Comparison of ENCODE assay signal across 8 mouse cellular contexts in the genomic region with DNA sequence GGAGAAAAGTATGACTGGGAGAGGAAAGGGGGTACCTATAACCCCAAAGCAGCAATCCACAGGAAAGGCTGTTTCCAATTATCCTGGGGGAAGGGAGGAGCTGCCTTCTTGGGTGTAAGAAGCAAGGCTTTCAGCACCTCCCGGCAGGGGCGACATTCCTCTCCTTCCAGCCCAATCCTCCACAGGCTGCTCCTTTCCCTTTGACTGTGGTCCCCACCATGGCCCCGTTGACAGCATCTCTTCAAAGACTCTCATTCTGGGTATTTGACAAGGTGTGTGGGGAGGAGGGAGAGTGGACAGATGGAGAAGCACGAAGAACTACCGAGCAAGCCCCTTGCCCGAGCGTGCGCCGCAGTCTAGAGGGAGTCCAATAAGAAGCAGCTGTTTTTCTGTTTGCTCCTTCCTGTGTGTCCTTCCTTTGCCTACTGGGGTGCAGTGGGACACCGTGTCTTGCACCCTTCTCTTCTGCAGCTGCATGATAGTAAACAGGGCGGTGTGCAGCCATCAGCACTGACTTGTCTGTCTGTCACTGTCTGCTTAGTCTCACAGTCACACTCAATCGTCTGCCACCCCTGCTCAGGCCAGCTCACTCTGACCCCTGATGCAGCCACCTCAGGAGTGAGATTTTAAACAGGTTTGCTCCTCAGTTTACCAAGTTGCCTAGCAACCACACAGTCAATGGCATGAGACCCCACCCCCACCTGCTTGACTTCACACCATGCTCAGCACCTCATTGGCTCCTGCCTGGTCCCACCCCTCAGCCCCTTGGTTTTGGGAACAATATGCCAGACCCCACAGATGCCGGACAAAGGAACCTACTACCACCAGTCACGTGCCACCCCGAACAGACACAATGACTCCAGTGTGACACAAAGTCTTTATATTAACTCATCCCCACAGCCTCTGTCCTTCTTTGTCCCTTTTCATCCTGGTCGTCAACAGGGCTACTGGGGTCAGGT. TPM values are rescaled to one million over a fixed set of nuclear protein-coding genes. Genes with fewer than 3 reads are reported as not detected.
DNase-seq lines count a peak whose midpoint lies in the region; ATAC-seq and TF ChIP-seq lines count a peak whose summit lies in the region.

No protein-coding gene starts in this region.

- no peak for TF ChIP-seq POLR2A in olfactory bulb, adult 2 months (IDR thresholded peaks at IDR 0.05; ENCODE audit: insufficient read depth, low read depth, low read length)

- no peak for DNase-seq in liver
- DNase-seq in embryonic facial prominence, embryonic 14.5 days (ENCODE audit: low spot score), result peak; percentile 67
- DNase-seq in urinary bladder, postnatal 10 days (ENCODE audit: low spot score), result no peak
- DNase-seq in right cerebral cortex, postnatal 25 days, result no peak
- no peak for DNase-seq in right cerebral cortex, postnatal 4 days

- no peak for TF ChIP-seq CTCF in olfactory bulb, adult 2 months (IDR thresholded peaks at IDR 0.05; ENCODE audit: insufficient read depth, low read depth, low read length)

- peaks cover 56% of the 10 kb centered on the region for H3K36me3 ChIP-seq in liver, embryonic 12.5 days
- peaks cover 30% of the 10 kb centered on the region for H3K36me3 ChIP-seq in embryonic facial prominence, embryonic 14.5 days (ENCODE audit: control insufficient read depth, insufficient read depth, low read length)
- H3K36me3 ChIP-seq in intestine, embryonic 16.5 days (ENCODE audit: control insufficient read depth, insufficient read depth, low read length), result peaks cover 15% of the 10 kb centered on the region

- H3K4me1 ChIP-seq in liver, embryonic 12.5 days, result peaks cover 31% of the 10 kb centered on the region
- H3K4me1 ChIP-seq in embryonic facial prominence, embryonic 14.5 days (ENCODE audit: control insufficient read depth, insufficient read depth, low read length), result peaks cover 24% of the 10 kb centered on the region
- peaks cover 10% of the 10 kb centered on the region for H3K4me1 ChIP-seq in intestine, embryonic 16.5 days (ENCODE audit: control insufficient read depth, insufficient read depth, low read length)
- peaks cover 41% of the 10 kb centered on the region for H3K4me1 ChIP-seq in olfactory bulb, adult 2 months (ENCODE audit: control insufficient read depth, insufficient read depth, low read length)

- no peak overlapping the region for H3K27ac ChIP-seq in liver, embryonic 12.5 days
- peak overlapping the region; percentile 81 for H3K27ac ChIP-seq in embryonic facial prominence, embryonic 14.5 days (replicated peaks; ENCODE audit: low read depth, low read length)
- no peak overlapping the region for H3K27ac ChIP-seq in intestine, embryonic 16.5 days (ENCODE audit: low read length)
- peak overlapping the region; percentile 48; the same call in 1 of the 2 replicates for H3K27ac ChIP-seq in olfactory bulb, adult 2 months (ENCODE audit: insufficient read depth, low read depth, low read length)

- ATAC-seq in liver, embryonic 12.5 days, result no peak
- peak; percentile 16; the same call in 1 of the 2 replicates for ATAC-seq in embryonic facial prominence, embryonic 14.5 days (ENCODE audit: low read depth)
- ATAC-seq in intestine, embryonic 16.5 days, result no peak

- H3K4me3 ChIP-seq in liver, embryonic 12.5 days, result no peak overlapping the region
- peak overlapping the region; percentile 76 for H3K4me3 ChIP-seq in embryonic facial prominence, embryonic 14.5 days (ENCODE audit: low read depth, low read length)
- no peak overlapping the region for H3K4me3 ChIP-seq in intestine, embryonic 16.5 days (ENCODE audit: low read length)
- peak overlapping the region; percentile 56 for H3K4me3 ChIP-seq in olfactory bulb, adult 2 months (ENCODE audit: insufficient read depth, low read depth, low read length)

- H3K9me3 ChIP-seq in liver, embryonic 12.5 days (replicated peaks), result no peaks in the 10 kb centered on the region
- no peaks in the 10 kb centered on the region for H3K9me3 ChIP-seq in embryonic facial prominence, embryonic 14.5 days (ENCODE audit: control insufficient read depth, low read length)
- no peaks in the 10 kb centered on the region for H3K9me3 ChIP-seq in intestine, embryonic 16.5 days (ENCODE audit: control insufficient read depth, low read length)

- peaks cover 65% of the 10 kb centered on the region for H3K27me3 ChIP-seq in liver, embryonic 12.5 days (replicated peaks)
- H3K27me3 ChIP-seq in embryonic facial prominence, embryonic 14.5 days (replicated peaks; ENCODE audit: control insufficient read depth, insufficient read depth, low read length), result no peaks in the 10 kb centered on the region
- H3K27me3 ChIP-seq in intestine, embryonic 16.5 days (replicated peaks; ENCODE audit: control insufficient read depth, insufficient read depth, low read length), result no peaks in the 10 kb centered on the region

- no peak overlapping the region for H3K9ac ChIP-seq in liver, embryonic 12.5 days
- H3K9ac ChIP-seq in embryonic facial prominence, embryonic 14.5 days (ENCODE audit: low read depth, low read length), result peak overlapping the region; percentile 27
- peak overlapping the region; percentile 11; the same call in 1 of the 2 replicates for H3K9ac ChIP-seq in intestine, embryonic 16.5 days (ENCODE audit: low read depth, low read length)

- WGBS in liver, embryonic 12.5 days (ENCODE audit: insufficient replicate concordance), result 71% methylated on average over 16 of the region's 16 CpGs
- 16% methylated on average over 16 of the region's 16 CpGs for WGBS in embryonic facial prominence, embryonic 14.5 days
- 40% methylated on average over 16 of the region's 16 CpGs for WGBS in intestine, embryonic 16.5 days
- 32% methylated on average over 16 of the region's 16 CpGs for WGBS in olfactory bulb, adult 2 months

- peak overlapping the region; percentile 65; the same call in 1 of the 2 replicates for H3K4me2 ChIP-seq in liver, embryonic 12.5 days
- H3K4me2 ChIP-seq in embryonic facial prominence, embryonic 14.5 days (ENCODE audit: low read depth, low read length), result peak overlapping the region; percentile 95
- H3K4me2 ChIP-seq in intestine, embryonic 16.5 days (ENCODE audit: low read depth, low read length), result peak overlapping the region; percentile 86; the same call in 1 of the 2 replicates

RNA-seq across cellular contexts. Expression of gene Efnb3, which starts 1.2 kb away (rescaled TPM):
- polyA plus RNA-seq in liver, embryonic 12.5 days (2016; fragmentation: Nextera tagmentation; extraction: Ambion mirVana), result 1.7 and 2.3 TPM in 2 replicates
- 7.3 and 8.6 TPM in 2 replicates for polyA plus RNA-seq in embryonic facial prominence, embryonic 14.5 days (2014; fragmentation: Nextera tagmentation; extraction: Ambion mirVana)
- 6.3 and 6.8 TPM in 2 replicates for polyA plus RNA-seq in intestine, embryonic 16.5 days (2015; fragmentation: Nextera tagmentation; extraction: Ambion mirVana)
- not detected in 2 replicates for polyA plus RNA-seq in olfactory bulb, adult 2 months (2012; ENCODE audit: insufficient read depth, insufficient read length, low replicate concordance, missing spikeins)

RNA-seq across cellular contexts. Expression of gene Dnah2, which starts 12.3 kb away (rescaled TPM):
- polyA plus RNA-seq in liver, embryonic 12.5 days (2016; fragmentation: Nextera tagmentation; extraction: Ambion mirVana), result 0.06 and 0.17 TPM in 2 replicates
- 6.2 and 6.5 TPM in 2 replicates for polyA plus RNA-seq in embryonic facial prominence, embryonic 14.5 days (2014; fragmentation: Nextera tagmentation; extraction: Ambion mirVana)
- 0.93 and 1.0 TPM in 2 replicates for polyA plus RNA-seq in intestine, embryonic 16.5 days (2015; fragmentation: Nextera tagmentation; extraction: Ambion mirVana)
- polyA plus RNA-seq in olfactory bulb, adult 2 months (2012; ENCODE audit: insufficient read depth, insufficient read length, low replicate concordance, missing spikeins), result not detected in 2 replicates

RNA-seq across cellular contexts. Expression of gene Wrap53, which starts 18.9 kb away (rescaled TPM):
- polyA plus RNA-seq in liver, embryonic 12.5 days (2016; fragmentation: Nextera tagmentation; extraction: Ambion mirVana), result 24.3 and 27.1 TPM in 2 replicates
- 18.4 and 19.8 TPM in 2 replicates for polyA plus RNA-seq in embryonic facial prominence, embryonic 14.5 days (2014; fragmentation: Nextera tagmentation; extraction: Ambion mirVana)
- 24.5 and 26.6 TPM in 2 replicates for polyA plus RNA-seq in intestine, embryonic 16.5 days (2015; fragmentation: Nextera tagmentation; extraction: Ambion mirVana)
- polyA plus RNA-seq in olfactory bulb, adult 2 months (2012; ENCODE audit: insufficient read depth, insufficient read length, low replicate concordance, missing spikeins), result not detected in 2 replicates

RNA-seq across cellular contexts. Expression of gene Trp53, which starts 19.0 kb away (rescaled TPM):
- polyA plus RNA-seq in liver, embryonic 12.5 days (2016; fragmentation: Nextera tagmentation; extraction: Ambion mirVana), result 110 TPM in 2 replicates
- polyA plus RNA-seq in embryonic facial prominence, embryonic 14.5 days (2014; fragmentation: Nextera tagmentation; extraction: Ambion mirVana), result 111 and 133 TPM in 2 replicates
- 132 and 148 TPM in 2 replicates for polyA plus RNA-seq in intestine, embryonic 16.5 days (2015; fragmentation: Nextera tagmentation; extraction: Ambion mirVana)
- polyA plus RNA-seq in olfactory bulb, adult 2 months (2012; ENCODE audit: insufficient read depth, insufficient read length, low replicate concordance, missing spikeins), result not detected in 2 replicates

RNA-seq across cellular contexts. Expression of gene Atp1b2, which starts 44.6 kb away (rescaled TPM):
- 38.3 and 39.8 TPM in 2 replicates for polyA plus RNA-seq in liver, embryonic 12.5 days (2016; fragmentation: Nextera tagmentation; extraction: Ambion mirVana)
- polyA plus RNA-seq in embryonic facial prominence, embryonic 14.5 days (2014; fragmentation: Nextera tagmentation; extraction: Ambion mirVana), result 15.6 and 17.7 TPM in 2 replicates
- 6.6 and 6.8 TPM in 2 replicates for polyA plus RNA-seq in intestine, embryonic 16.5 days (2015; fragmentation: Nextera tagmentation; extraction: Ambion mirVana)
- polyA plus RNA-seq in olfactory bulb, adult 2 months (2012; ENCODE audit: insufficient read depth, insufficient read length, low replicate concordance, missing spikeins), result 162 TPM in 1 of 2 replicates, not detected in the other

Comparison
In these comparisons a context has a peak if more than half of its experiments do, and no peak if none do; other contexts are left out.
1. H3K27ac ChIP-seq: peak in embryonic facial prominence, embryonic 14.5 days (single experiment) and olfactory bulb, adult 2 months (single experiment); none in liver, embryonic 12.5 days (single experiment) and intestine, embryonic 16.5 days (single experiment).
2. H3K4me3 ChIP-seq: peak in embryonic facial prominence, embryonic 14.5 days (single experiment) and olfactory bulb, adult 2 months (single experiment); none in liver, embryonic 12.5 days (single experiment) and intestine, embryonic 16.5 days (single experiment).
3. Peak in every context shown above with its lines, with median percentiles within 50 percentile points of each other: H3K4me2 ChIP-seq.